Mouse (Mus musculus): Measurements from ENCODE around the gene Dcdc2a.

Dcdc2a gene

GRCm38 (mm10) chr13:25186436-25187325, 130.9 kb downstream of the Dcdc2a start:
- DNase-seq: no peak

GRCm38 (mm10) chr13:25187326-25187710, 131.5 kb downstream of the Dcdc2a start:
- DNase-seq: no peak

GRCm38 (mm10) chr13:25189419-25190144, 133.8 kb downstream of the Dcdc2a start:
- no peak for DNase-seq

GRCm38 (mm10) chr13:25190218-25190617, 134.4 kb downstream of the Dcdc2a start:
- DNase-seq: no peak

GRCm38 (mm10) chr13:25195706-25196105, 139.9 kb downstream of the Dcdc2a start:
- no peak for DNase-seq

- no peak for DNase-seq
Observed at GRCm38 (mm10) chr13:25199916-25200315, 144.1 kb downstream of the Dcdc2a start.

- no peak for DNase-seq
Observed at GRCm38 (mm10) chr13:25206950-25207349, 151.1 kb downstream of the Dcdc2a start.

GRCm38 (mm10) chr13:25218394-25218793, 162.6 kb downstream of the Dcdc2a start:
- DNase-seq: no peak

GRCm38 (mm10) chr13:25220186-25220787, 164.5 kb downstream of the Dcdc2a start:
- no peak for DNase-seq

GRCm38 (mm10) chr13:25251893-25252292, 196.1 kb downstream of the Dcdc2a start:
- no peak for DNase-seq

- no peak for DNase-seq
Observed at GRCm38 (mm10) chr13:25254478-25255263, 198.9 kb downstream of the Dcdc2a start.

GRCm38 (mm10) chr13:25257608-25258007, 201.8 kb downstream of the Dcdc2a start:
- no peak for DNase-seq
